Mouse (Mus musculus): ENCODE data around the gene Samd4b.

The Samd4b gene

DNA sequence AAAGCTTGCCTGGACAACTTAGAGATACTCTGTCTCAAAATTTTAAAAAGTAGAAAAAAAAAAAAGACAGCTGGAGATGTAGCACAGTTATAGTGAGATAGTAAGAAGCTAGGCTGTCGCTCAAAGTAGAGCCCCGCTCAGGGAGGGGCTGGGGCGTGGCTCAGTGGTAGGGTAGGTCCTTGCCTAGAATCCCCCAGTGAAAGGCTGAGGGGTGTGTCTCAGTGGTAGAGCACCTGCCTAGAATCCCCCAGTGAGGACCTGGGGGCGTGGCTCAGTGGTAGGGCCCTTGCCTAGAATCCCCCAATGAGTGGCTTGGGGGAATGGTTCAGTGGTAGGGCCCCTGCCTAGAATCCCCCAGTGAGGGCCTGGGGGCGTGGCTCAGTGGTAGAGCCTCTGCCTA is 137.6 kb downstream of the Samd4b start:
- no peak for ATAC-seq (ENCODE audit: insufficient number of reproducible peaks, low FRiP score, low TSS enrichment)

DNA sequence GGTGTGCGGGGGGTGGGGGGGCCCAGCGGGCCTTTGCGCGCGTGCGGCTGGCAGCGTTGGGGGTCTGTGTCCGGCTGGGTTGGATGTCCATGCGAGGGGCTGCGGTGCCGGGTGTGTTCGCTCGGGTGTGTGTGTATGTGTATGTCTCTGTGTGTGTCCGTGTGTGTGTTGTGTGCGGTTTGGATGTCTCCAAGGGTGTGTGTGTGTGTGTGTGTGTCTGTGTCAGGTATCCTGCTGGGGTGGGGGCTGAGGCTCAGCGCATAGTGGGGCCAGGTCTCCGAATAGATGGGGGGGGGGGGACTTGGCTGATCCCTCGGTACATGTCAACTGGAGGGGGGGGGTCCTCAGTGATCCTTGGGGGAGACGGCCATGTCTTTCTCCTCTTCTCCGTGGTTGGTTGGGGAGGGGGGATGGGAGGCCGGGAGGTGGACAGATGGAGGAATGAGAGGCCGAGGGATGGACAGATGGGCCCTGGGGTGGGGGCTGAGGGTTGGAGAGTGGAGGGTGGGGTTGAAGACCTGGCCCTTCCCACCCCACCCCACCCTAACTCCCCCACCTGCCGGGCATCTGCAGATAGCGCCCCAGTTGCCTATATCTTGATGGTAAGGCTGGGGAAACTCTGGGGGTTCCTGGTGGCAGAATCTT is 145.5 kb downstream of the Samd4b start:
- ATAC-seq (ENCODE audit: insufficient number of reproducible peaks, low FRiP score, low TSS enrichment) = no peak

DNA sequence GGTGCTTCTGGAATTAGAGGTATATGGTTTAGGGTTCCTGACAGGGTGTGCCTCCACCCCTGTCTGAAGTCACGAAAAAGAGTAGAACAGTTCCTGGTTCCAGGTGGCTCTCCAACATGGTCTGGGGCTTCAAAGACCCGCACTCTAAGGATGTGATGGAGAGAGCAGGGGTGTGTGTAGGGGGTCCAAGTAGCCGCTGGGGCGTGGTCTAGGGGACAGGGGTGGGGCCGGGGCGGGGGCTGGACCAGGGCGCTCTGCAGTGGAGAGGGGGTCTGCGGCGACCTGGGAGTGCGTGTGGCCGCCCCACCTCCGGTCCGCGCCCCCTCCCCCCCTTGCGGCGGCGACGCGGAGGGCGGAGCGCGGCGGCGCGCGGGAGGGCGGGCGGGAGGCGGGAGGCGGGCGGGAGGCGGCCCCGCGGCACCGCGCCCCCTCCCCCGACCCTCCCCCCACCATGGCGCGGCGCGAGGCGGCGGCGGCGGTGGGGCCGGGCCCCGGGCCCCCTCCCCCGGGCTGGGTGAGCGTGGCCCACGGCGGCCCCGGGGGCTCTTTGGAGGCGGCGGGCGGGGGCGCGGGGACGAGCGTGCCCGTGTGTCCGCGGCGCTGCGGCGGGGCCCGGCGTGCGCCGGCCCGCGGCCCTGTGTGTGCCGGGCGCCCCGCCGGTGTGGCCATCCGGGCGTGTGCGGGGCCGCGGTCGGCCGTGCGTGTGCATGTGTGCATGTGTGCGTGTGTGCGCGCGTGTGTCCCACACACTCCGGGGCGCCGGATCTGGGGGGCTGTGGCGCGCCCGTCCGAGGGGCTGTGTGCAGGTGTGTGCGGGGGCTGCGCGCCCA is 146.2 kb downstream of the Samd4b start, which contains the start of gene Lrfn1:
Gene Lrfn1, plus strand, starts transcription at position 450 of the 830 bp plus-strand sequence.
- ATAC-seq (ENCODE audit: insufficient number of reproducible peaks, low FRiP score, low TSS enrichment) = peak; percentile 50; the same call in 1 of the 2 replicates

DNA sequence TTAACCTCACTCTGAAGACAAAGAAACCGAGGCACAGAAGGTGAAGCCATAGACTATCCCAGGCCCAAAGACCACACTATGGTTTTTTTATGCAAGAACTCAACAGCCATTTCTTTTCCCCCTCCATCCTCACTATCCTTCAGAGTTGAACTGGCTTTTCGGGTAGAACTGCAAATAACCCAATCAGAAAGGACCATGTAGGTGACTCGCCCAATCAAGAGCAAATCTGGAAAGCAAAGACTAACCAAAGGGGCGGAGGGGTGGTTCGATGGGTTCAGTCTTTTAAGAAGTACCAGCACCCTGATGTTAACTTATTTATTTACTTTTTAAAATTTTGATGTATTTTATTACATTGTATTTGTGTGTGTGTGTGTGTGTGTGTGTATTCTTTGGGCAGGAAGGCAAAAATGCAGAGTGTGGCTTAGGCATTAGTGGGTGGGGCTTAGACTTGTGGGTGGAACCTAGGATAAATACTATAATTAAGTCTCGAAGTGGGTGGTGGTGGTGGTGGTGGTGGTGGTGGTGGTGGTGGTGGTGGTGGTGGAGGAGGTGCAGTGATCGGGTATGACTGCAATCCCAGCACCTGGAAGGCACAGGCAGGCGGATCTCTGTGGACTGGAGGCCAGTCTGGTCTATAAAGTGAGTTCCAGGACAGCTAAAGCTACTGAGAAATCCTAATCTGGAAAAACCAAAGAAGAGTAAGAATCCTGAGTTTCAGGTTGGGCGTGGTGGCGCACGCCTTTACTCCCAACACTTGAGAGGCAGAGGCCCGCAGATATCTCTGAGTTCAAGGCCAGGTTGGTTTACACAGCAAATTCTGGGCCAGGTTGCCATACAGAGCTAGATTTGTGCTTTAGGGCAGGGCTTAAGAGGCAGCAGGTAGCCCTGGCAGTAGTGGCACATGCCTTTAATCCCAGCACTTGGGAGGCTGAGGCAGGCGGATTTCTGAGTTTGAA is 149.8 kb downstream of the Samd4b start:
- ATAC-seq (ENCODE audit: insufficient number of reproducible peaks, low FRiP score, low TSS enrichment) = no peak

DNA sequence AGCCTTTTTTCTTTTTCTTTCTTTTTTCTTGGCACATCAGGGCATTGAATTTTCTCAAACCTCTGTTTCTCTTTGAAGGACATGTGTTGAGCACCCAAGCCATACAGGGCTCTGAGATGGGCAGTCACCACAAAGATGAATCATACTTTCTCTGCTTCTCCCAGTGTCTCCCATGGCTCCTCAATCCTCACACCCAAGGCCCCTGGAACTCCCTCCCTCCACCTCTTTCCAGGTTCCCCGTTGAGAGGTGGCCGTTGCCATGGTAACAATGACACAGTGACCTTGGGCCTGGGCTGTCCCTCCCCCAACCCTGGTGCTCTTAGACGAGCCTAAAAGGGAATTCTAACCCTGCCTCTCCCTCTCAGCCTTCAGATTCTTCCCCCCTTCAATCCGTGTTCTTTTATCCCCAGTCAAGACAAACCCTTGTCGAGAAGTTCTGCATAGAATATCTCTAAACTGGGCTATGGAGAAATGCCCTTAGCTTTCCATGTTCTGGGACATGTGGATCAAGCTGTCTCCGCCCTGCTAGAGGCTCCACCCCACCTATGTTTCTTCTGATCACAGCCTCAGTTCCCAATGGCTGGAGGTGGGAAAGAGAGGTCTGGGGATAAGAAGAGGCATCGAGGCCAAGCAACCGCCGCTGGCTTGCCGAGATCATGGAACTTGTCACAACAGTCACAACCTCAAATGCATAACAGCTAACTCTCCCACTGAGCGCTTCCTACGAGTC is 150.7 kb downstream of the Samd4b start:
- no peak for ATAC-seq (ENCODE audit: insufficient number of reproducible peaks, low FRiP score, low TSS enrichment)

DNA sequence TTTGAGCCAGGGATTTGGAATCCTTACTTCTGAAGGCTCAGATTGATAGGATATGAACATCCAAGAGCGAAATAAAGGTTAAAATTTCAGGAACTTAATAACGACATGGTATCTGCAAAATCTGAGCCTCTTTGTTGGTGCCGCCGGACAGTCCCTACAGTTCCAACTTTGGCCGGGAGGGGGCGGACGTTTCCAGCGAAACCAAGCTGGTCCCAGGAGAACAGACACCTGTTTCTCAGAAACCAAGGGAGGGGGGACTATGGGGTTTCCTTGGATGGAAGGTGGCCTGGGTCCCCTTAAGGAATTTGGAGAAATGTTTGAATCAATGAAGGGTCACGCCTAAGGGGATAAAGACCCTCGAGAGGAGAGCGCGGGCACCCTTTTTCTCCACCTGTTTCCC is 151.5 kb downstream of the Samd4b start:
- no peak for ATAC-seq (ENCODE audit: insufficient number of reproducible peaks, low FRiP score, low TSS enrichment)

DNA sequence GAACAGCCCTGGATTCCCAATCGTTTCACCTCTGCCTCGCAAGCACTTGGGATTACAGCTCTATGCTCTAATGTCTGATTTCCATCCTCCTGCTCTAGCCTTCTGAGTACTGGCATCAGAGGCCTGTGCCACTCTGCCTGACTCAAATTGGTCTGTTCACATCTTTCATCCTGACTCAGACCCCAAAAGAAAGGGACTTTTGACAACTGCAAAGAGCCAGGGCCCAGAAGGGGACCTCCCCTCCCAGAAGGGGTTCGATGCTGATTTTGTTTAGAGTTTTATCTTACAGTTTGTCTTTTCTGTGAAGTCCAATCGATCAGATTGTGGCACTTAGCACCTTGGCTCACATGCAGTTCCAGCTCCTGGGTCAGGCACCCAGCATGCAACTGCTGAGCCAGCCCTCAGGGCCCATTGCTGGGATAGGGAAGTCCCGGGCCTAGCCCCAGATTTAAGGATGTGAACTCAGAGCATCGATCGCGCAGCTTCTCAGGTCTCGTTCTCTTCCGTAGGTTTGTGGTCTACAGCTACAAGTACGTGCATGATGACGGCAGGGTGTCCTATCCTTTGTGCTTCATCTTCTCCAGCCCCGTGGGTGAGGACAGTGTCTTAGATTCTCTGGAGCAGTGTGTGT is 153.5 kb downstream of the Samd4b start:
- ATAC-seq (ENCODE audit: insufficient number of reproducible peaks, low FRiP score, low TSS enrichment) = no peak

DNA sequence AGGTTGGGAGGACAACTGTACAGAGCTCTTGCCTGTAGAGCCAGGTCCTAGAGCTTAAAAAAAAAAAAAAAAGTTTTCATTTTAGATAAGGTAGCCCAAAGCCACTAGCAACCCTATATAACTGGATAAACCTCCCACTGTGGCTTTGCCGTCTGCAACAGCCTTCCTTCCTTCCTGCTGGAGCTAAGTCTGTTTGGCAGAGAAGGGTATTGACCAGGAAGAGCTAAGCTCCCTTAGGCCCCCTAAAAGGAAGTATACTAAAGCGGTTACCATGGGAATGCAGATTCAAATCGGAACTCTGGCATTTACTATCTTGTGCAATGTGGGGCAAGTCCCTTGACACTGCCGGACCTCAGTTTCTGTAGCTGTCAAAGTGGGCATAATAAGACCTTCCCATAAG is 155.3 kb downstream of the Samd4b start:
- ATAC-seq (ENCODE audit: insufficient number of reproducible peaks, low FRiP score, low TSS enrichment) = no peak

DNA sequence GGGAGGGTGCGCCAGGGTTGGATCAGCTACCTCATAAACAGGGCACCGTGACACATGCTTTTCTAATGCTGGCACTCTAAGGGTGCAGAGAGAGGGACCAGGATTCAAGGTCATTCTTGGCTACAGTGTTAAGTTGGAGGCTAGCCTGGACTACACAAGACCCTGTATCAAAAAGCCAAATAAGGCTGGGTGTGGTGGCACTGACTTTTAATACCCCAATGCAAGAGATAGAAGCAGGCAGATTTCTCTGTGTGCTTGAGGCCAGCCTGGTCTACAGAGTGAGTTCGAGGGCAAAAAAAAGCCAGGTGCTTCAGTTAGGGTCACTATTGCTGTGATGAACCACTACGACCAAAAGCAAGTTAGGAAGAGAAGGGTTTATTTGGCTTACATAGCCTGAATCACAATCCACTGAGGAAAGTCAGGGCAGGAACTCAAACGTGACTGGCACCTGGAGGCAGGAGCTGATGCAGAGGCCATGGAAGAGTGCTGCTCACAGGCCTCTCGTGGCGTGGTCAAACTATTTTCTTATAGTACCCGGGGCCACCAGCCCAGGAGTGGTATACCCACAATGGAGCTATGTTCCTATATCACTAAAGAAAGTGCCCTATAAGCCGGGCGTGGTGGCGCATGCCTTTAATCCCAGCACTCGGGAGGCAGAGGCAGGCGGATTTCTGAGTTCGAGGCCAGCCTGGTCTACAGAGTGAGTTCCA is 156.0 kb downstream of the Samd4b start:
- no peak for ATAC-seq (ENCODE audit: insufficient number of reproducible peaks, low FRiP score, low TSS enrichment)

DNA sequence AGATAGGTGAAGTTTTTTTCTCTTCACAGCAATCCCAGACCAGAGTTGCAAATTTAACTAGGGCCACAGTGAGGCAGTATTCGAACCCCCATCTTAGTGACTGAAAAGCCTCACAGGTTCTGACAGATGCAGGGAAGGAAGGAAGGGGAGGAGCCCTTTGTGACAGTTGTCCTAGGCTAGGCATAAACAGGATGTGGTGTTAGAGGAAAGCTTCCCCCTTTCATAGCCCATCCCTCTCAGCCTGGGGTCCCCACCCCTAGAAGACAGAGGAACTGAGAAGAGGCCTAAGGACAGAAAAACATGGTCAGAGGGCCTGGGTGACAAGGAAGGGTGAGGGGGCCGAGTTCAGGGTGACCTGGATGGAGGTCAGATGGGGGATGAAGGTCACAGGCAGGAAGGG is 157.2 kb downstream of the Samd4b start:
- no peak for ATAC-seq (ENCODE audit: insufficient number of reproducible peaks, low FRiP score, low TSS enrichment)

DNA sequence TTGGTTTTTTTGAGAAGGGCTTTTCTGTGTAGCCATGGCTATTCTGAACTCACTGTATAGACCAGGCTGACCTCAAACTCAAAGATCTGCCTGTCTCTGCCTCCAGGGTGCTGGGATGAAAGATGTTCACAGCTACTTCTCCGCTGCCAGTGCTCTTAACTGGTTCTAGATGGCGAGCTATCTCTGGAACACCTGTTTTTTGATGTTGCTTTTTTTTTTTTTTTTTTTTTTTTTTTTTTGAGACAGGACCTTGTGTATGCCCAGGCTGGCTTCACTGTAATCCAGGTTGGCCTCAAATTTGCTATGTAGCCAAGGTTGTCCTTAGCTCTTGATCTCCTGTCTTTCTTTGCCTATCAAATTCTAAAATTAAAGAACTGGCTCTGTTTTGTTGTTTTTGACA is 159.2 kb downstream of the Samd4b start:
- ATAC-seq (ENCODE audit: insufficient number of reproducible peaks, low FRiP score, low TSS enrichment) = no peak

DNA sequence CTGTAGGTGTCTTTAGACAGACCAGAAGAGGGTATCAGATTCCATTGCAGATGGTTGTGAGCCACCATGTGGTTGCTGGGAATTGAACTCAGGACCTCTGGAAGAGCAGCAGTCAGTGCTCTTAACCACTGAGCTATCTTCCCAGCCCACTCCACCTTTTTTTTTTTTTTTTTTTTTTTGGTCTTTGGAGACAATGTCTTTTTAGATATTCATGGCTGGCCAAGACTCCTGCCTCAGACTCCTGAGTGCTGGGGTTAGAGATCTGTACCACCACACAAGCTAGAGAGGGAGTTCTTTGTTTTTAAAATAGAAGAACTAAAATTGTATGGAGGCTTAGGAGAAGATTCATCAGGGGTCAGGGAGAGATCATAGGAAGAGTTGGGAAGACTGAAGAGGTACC is 160.0 kb downstream of the Samd4b start:
- no peak for ATAC-seq (ENCODE audit: insufficient number of reproducible peaks, low FRiP score, low TSS enrichment)

DNA sequence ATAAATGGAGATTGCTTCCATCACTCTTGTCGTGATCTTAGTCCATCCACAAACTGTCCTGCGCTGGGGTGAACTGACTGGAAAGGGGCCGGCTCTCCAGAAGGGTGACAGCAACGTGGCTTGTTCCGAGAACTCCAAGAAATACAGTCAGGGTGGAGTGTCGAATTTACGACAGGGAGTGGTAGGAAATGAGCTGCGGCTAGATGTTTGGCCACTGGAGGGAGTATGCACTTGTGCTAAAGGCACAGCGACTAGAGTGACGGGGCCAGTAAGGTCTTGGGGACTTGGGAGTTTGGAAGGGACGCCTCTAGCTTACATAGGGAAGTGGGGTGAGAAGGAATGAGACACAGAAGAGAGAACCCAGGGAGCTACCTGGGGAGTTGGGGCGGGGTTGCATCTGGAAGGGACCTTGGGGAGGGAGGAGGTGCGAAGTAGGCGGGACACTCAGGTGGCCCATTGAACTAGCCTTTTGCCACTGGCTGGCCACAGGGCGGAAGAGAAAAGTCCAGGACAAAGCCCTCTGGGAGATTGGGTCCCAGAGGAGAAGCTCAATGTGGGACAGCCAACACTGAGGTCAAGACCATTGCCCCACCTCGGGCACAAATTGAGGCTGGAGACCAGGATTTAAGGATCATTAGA is 160.9 kb downstream of the Samd4b start, which contains the start of gene Gmfg:
Gene Gmfg, plus strand, starts transcription at position 516 of the 639 bp plus-strand sequence.
- ATAC-seq (ENCODE audit: insufficient number of reproducible peaks, low FRiP score, low TSS enrichment) = peak; percentile 21

DNA sequence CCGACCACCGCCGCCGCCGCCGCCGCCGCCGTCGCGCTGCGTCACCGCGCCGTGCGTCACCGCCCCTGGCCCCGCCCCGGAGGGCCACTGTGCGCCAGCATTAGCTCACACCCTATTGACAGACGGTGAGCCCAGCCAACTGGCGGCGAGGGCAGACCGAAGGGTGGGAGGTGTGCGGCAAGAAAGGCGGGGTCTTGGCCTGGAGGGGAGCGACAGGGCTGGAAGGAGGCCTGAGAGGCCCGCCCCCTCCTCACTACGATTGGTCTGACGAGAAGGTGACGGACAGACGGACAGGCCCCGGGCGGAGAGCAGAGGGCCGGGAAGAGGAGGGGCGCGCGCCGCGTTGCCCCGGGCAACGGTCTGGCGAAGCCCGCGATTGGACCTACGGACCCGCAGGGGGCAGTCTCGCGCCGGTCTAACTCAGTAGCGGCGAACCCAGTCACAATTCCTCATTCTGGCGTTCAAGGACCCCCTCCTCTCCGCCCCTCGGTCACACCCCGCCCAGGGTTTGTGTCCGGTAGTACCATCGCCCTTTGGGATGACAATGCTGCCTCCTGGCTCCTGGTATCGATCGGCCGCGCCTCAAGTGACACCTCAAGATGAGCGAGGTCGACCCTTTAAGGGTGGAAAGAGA is 161.6 kb downstream of the Samd4b start:
- ATAC-seq (ENCODE audit: insufficient number of reproducible peaks, low FRiP score, low TSS enrichment) = peak; percentile 99

DNA sequence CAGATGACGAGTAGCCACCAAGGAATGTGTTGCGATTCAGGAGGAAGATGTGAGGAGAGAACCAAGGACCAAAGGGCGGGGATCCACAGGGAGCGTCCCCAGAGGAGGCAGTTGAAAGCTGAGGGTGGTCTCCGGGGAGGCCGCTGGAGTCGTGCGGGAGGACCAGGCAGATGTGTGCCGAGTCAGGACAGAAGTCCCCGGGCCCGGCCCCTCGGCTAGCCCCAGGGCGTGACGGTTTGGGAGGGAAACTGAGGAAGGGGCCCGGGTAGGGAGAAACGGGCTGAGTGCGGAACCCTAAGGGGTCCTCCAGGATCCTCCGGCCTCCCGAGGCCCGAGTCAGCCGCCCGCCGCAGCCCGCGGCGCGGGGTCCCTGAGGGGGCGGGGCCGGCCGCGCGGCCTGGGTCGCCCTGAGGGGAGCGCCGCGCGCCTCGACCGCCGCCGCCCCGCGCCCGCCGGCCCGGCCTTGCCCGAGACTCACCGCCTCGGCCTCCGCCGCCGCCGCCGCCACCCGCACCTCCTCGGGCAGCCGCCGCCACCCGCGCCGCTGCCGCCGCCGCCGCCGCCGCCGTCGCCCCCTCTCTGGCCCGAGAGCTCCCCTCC is 162.2 kb downstream of the Samd4b start:
- no peak for ATAC-seq (ENCODE audit: insufficient number of reproducible peaks, low FRiP score, low TSS enrichment)

DNA sequence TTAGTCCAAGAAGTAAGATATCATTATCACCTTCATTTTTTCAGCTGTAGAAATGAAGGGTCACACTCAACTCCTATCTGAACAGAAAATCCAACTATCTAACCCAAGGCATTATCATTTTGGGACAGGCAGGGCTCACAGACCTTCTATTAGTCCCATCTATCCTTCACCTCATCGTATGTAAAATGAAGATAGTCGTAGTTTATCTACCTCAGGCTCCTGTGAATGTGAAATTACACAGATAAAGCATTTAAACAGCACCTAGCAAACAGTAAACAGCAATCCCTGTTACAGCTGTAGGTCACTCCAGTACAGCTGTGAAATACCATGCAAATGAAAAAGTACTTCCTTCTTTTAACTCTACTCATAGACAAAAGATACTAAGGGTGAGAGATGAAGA is 165.7 kb downstream of the Samd4b start:
- ATAC-seq (ENCODE audit: insufficient number of reproducible peaks, low FRiP score, low TSS enrichment) = no peak

DNA sequence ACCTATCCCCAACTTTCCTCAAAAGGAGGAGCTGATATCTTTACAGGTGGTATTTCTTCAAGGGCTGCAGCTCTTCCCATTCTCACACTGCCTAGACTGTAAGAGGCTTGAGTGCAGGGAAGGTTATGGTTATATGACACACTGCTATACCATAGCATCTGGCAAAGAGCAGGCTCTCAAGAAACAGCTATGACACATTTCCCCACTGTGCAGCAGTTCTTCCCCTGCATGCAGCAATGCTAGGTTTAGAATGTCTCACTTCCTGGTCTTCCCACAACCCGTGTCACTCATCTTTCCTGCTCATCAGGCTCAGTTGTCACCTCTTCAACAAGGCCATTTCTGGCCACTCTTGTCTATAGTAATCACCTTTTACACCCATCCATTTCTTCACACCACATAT is 167.4 kb downstream of the Samd4b start:
- ATAC-seq (ENCODE audit: insufficient number of reproducible peaks, low FRiP score, low TSS enrichment) = no peak

DNA sequence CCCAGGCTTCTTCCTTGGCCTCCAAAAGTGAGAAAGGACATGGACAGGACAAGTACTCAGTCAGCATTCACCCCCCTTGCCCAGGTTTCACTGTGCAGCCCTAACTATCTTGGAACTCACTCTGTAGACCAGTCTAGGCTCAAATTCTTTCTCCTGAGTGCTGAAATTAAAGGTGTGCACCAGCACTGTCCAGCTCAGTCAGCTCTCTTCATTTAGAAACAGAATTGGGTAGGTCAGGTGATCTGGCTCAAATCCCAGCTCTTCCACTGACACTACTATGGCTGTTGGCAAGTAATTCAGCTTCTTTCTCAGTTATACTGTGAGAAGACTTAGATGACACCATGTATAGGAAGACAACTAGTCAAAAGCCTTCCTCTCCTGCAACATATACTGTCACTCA is 170.2 kb downstream of the Samd4b start:
- ATAC-seq (ENCODE audit: insufficient number of reproducible peaks, low FRiP score, low TSS enrichment) = no peak
